Mouse (Mus musculus) retina, adult 2 months (tissue): ENCODE measurements around the gene Clip1.
A peak's percentile ranks its signal among the peaks of the same experiment; 100 is the strongest.

Experiments used
- DNase-seq: peaks from one replicate; pipeline ENCODE4 v3.0.0-alpha.2; 2012; ENCODE audit warnings: low read depth, low spot score

The Clip1 gene

DNA sequence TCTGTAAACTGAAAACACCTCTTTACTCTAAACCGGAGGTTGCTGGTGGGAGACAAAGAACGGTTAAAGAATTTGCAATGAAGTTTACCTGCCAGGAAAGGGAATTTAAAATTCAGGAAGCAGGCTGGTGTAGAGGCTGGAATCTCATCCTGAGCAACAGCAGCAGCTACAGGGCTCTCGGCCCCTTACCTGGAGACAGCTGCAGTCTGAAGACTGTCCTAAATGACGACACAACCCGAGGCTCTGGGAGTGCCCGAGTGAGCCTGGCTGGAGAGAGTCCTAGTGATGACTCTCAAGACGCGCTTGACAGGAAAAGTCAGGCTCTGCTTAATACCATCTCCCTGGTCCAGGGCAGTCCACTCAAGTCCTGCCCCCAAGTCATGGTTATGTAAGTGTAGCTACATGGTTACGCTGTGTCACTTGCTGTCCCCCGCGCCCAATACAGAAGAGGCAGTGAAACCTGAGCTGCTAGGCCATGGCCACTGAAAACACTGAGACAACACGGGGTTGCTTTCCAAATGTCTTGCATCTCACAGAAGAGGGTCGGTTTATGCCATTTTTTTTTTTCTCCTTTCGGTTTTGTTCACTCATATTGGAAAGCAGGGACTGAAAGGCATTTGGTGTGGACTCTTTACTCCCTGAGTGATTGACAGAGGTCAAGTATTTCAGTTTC lies 13.5 kb downstream of the Clip1 start:
- DNase-seq, result no peak

DNA sequence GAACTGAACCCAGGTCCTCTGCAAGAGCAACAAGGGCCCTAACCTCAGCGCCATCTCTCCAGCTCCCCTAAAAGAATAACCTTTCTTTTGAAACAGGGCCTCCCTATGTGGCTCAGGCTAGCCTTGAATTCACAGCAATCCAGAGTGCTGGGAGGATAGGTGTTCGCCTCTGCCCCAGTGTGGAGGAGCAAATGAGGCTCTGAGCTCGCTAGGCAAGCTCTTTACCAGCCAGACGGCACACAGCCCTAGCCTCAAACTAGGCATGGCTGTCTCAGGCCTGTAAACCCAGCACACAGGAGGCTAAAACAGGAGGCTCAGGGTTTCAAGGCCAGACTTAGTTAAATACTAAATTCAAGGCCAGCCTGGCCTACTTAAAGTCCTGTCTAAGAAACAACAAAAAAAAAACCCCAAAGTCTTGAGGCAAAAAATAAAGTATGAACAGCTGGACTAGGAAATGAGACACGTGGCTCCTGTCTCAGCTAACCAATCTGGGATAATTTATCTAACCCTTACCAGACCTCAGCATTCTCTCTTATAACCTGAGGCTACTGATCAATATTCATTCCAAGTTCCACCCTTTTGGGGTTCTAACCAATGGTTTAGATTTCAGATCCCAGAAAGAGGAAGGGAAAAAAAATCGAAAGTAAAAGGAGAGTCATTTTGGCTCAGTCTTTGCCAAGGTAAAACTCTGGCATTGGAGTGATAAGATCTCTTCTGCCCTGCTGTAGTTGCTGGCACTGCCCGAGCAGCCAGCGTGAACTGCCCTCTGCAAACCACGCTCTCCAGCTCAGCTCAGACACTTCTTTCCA lies 14.2 kb downstream of the Clip1 start:
- no peak for DNase-seq

DNA sequence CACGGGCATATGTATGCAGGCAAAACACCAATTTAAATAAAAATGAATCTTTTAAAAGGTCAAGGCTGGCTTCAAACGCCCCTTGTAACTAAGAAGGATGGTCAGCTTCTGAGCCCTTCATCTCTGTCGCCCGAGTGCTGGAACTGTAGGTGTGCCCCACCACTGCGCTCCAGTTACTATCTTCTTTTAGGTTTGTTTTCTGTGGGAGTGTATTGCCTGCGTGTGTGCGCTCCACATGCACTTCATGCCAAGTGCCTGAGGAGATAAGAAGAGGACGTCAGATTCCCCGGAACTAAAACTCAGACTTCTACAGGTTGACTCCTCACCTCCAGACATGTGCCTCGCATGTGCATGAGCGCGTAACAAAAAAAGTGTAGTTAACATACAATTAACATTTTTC lies 16.5 kb downstream of the Clip1 start:
- DNase-seq, result no peak

DNA sequence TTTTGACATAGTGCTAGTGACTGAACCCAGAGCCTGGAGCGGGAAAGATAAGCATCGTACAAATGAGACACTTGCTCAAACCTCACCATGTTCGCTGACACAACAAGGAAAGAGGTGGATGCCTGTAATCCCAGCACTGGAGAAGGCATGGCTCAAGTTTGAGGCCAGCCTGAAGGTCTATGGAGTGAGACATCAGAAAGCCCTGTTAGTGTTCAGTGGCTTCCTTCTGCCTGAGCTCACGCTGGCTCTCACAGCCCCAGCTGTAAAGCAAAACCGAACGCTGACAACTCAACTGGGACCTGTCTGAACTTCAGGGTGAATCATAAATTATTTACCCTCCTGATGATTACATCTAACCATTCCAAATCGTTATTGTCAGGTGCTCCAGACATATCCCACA lies 18.5 kb downstream of the Clip1 start:
- DNase-seq, result no peak

DNA sequence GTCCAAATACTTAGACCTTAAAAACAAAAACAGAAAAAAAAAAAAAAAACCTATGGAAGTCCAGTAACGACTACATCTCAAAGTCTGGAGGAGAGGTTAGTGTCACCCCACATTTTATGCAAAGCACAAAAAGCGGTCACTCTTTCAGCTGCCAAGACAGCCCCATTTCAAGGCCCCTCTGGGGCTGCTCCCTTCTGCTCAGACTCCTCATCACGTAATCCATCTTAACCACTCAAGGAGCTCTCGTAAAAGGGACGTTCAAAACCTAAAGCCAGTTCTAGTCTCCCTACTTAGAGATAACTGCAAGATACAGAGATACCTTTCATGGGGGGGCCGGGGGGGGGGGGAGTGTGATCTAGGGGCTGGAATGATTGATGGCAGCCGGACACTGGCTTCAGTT lies 20.1 kb downstream of the Clip1 start:
- no peak for DNase-seq

DNA sequence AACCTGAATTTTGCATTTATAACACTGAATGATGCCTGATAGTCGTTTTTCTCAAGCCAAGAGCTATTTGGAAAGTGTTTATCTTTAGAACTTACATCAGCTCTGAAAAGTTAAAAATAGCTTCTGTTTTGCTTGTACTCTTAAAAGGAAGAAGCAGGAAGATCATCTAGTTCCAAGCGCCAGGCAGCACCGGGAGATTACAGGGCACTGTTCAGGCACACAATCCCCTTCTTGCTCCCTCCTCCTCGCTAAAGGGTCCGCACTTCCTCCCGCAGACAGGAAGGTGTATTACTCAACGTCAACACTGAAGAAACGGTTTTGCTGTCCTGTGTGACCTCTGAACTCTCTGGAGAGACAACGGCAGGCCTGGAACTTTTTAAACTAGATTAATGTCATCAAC lies 22.4 kb downstream of the Clip1 start:
- no peak for DNase-seq

DNA sequence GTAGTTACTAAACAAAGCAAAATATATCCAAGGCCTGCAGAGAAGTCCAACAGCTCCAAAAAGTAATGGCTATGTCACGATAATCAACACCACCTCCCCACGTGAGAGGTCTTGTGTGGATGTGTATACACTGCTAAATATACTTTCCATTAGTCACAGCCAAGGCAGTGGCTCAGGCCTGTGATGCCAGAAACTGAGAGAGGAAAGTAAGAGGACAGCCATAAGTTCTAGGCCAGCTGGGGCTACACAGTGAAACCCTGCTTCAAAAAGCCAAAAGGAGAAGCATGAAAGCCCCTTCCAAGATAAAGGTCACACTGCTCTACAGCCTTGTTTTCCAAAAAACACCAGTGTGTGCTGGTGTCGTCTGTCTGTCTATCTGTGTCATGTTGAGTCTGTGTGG lies 22.8 kb downstream of the Clip1 start:
- no peak for DNase-seq

DNA sequence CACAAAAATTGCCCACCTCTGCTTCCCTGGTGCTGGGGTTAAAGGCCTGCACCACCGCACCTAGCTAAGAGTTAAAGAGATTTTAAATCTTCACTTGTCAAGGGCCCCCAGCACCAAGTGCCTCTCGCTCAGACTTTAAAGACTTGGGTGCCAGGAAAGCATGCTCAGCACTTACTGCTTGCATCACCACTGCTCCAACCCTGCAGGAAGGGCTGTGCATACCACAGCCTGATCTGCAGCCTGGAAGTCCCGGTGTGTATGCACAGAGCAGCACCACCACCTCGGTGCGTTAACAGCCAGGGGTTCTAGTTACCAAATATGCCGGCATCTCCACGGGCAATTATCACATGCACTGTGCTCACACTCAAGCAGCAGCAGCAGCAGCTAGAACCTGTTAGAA lies 26.8 kb downstream of the Clip1 start:
- no peak for DNase-seq

DNA sequence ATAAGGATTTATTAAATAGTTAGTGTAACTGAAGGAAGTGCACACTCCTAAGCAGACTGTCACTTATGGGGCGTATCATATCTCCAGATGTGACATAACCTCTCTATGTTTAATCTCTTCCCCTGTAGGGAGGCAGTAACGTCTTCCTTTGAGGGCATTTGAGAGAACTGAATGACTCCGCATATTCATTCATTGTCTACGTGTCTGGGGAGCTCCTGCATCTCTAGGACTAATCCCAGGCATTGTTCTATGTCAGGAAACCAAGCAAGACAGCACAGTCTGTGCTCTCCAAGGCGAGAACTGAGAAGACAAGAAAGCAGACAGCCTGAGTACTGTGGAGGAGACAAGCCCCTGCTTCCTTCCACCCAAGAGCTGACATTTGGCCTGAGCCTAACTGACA lies 29.5 kb downstream of the Clip1 start:
- DNase-seq, result no peak

DNA sequence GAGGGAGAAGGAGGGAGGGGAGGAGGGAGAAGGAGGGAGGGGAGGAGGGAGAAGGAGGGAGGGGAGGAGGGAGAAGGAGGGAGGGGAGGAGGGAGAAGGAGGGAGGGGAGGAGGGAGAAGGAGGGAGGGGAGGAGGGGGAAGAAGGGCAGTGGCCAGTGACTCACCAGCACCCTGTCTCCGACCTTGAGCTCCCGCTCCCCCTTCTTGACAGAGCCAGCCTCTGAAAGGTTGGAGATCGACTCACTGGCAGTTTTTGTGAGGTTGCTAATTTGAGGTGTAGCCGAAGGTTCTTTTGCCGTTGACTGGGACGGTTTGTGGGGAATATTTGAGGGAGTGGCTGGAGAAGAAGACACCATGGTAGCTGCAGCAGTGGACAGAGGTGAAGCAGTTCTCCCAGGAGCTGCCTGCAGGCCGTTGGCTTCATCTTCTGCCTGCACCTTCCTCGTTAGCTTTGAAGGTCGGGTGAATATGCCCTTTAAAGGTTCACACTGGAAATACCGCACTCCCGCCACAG lies 31.1 kb downstream of the Clip1 start:
- no peak for DNase-seq

DNA sequence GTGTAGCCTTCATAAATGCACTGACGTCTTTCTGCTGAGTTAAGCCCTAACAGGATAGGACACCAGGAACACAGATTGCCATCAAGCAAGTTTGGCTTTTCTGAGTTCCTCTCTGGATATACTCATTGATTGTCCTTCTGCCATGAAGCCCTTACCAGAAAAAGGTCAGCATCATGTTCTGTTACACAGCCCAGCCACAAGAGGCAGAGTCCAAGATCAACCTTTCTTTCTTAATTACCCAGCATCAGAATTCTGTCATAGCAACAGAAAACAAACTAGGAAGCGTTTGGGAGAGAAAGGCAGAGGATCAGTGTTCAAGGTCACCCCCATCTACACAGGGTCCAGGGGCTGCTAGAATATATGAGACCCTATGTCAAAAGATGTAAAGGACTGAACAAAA lies 33.6 kb downstream of the Clip1 start:
- DNase-seq, result no peak

DNA sequence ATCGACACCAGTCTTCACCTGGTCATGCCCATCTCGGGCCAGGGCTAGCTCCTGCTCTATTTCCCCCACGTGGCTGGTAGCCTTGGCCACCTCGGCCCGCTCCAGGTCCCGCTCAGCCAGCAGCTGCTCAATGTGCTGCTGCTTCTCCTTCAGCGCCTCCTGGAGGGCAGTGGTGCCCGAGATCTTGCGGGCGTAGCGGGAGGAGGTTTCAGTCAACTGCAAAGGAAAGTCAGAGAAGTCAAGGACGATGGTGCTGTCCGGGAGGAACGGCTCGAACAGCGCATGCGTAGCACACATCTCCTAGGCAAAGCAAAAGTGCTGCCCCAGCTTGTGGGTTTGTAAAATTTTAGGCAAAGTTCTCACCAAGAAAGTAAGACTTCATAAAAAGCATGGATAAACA lies 42.0 kb downstream of the Clip1 start:
- no peak for DNase-seq

DNA sequence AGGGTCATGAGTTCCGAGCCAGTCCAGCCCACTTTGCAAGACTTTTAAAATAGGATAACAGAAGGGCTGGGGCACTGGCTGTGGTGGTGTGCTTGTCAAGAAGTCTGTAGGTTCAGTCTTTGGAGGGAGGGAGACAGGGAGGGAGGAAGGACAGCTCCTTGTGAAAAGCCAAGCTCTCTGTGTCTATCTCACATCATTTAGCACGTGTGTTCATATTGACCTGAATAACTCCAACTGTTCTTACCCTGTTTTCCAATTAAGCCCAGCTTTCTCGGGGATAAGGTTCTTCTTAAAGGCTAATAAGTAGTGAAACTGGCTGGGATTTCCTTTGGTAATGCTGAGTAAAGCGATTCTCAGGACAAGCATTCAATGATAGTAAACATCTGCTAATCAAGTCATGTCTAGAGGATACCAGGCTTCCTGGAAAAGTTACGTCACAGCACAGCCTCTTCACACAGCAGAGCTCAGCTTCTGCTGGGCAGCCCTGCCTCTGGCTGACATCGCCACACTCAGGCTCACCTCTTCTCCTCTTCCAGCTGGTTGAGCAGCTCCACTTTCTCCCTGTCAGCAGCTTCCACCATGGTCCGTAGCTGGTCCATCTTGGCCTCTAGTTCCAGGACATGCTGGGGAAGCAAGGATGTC lies 43.0 kb downstream of the Clip1 start:
- DNase-seq, result no peak

DNA sequence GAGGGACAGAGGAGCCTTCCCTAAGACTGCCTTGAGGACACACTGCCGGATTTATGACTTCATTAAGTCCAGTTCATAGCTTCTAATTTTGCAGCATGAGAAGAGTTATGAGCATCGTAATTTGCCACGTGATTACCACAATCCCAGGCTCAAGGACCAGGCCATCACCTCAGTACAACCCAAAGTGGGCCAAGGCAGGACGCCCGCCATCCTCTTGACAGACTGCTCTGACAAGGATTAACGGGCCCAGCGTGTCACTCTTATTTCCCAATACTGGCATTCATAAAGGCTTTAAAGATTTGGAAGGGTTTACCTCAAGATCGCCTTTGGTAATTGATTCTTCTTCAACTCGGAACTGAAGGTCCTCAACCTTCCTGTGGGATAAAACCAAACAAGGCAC lies 44.2 kb downstream of the Clip1 start:
- DNase-seq, result no peak

DNA sequence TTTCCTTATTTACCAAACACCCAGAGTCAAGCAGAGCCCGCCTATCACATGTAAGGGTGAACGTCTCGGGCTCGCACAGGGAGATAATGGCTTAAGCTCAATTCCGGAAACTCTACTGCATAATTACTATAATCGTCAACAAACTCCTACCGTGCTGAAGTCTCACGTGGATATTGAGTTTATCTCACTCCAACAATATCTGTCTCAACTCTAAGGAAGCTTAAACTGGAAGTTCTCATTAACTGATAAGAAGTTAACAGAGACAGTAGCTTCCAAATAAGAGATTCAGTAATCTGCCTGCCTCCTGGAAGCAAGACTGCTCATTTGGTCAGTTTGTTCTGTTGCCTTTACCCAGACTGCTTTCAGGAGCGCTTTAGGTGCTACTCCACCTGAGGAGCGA lies 53.2 kb downstream of the Clip1 start:
- no peak for DNase-seq

DNA sequence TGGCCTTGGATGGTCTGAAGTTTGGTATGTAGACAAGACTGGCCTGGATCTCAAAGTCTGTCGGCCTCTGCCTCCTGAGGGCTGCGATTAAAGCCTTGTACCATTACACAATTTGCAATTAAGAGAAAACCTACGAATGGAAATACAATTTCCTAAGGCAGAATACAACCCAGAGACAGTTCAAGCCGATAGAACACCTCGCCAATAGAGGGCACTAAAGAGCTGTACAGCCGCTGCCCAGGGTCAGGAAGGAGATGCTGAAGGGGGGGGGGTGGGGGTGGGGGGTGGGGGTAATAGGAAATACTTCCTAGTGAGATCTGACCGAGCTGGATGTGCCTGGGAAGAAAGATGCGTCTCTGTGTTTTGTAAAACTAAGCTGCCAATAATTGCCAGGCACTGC lies 57.8 kb downstream of the Clip1 start:
- DNase-seq, result peak; percentile 58

DNA sequence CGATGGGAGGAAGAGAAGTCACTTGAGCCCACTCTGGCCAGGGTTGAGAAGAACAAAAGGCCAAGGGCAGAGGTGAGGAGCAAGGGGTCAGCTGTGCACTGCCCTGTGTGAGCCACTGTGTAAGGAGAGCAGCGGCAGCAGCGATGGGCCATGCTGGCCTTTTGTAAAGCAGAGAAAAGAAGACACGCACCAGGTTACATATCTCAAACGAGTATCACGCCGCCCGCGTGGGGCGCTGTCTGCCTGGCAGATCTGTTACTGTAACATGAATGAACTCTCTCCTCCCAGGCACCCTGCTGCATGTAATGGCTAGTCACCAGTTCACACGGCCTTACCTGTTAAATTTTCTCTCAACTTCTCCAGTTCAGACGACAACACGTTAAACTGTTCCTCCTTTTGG lies 62.0 kb downstream of the Clip1 start:
- no peak for DNase-seq

DNA sequence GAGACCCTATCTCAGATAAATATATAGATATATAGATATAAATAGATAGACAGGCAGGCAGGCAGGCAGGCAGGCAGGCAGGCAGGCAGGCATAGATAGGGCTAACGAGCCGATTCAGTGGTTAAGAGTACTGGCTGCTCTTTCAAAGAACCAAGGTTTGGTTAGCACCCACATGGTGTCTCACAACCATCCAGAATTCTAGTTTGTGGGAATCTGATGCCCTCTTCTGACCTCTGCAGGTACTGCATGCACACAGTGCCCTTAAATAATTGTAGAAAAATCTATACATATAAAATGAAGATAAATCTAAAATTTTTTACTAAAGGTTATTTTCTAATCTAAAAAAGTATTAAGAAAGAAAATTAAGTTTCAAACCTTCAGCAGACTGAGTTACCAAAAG lies 65.9 kb downstream of the Clip1 start:
- DNase-seq, result no peak

DNA sequence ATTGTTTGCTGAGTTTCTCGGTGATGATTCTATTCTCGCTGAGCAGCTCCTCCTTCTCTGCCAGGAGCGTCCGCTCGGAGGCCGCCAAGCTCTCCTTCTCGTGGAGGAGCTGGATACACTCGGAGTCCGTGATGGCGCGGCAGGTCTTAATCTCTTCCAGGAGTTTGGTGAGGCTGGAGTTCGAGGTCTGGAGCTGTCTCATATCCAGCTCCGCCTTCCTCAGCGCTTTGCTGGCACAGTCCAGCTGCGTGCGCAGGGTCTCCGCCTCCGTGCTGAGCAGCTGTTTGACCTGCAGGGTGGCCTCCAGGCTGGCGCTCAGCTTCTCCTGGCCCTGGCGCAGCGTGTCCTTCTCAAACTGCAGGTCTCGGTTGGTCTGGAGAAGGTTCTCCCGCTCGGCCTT lies 70.2 kb downstream of the Clip1 start:
- no peak for DNase-seq

DNA sequence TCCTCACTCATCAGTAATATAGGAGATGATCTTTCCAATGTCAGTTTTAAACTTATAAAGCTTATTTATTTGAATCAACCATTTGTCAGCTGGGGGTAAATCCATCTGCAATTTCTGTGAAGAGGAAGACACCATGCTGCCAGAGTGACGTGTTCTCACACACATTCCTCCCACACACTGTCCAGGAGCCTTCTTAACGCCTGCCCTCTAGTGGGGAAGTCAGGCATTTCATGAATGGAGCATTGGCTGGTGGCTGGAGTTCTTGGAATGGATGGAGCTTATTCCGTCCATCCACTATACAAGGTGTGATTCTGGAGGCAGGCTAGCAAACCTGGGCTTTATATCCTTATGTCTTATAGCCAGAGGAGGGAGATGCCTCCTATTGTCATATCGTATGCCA lies 74.6 kb downstream of the Clip1 start:
- DNase-seq, result peak; percentile 54

DNA sequence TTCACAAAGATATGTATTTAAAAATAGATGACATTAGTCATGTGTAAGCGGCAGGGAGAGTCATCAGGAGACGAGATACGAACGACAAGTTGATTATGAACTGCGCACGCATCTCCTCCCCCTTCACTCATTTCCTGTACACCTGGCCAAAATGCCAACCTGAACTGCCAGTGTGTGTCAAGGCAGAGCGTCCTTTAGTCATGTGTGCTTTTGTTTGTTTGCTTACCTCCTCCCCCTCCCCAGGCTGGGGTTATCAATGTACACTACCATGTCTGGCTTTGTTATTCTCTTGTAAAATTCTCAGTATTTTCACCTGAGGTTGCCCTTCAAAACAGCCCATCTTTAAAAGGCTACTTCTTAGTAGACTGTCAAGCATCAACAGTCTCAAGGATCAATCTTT lies 75.0 kb downstream of the Clip1 start:
- no peak for DNase-seq

DNA sequence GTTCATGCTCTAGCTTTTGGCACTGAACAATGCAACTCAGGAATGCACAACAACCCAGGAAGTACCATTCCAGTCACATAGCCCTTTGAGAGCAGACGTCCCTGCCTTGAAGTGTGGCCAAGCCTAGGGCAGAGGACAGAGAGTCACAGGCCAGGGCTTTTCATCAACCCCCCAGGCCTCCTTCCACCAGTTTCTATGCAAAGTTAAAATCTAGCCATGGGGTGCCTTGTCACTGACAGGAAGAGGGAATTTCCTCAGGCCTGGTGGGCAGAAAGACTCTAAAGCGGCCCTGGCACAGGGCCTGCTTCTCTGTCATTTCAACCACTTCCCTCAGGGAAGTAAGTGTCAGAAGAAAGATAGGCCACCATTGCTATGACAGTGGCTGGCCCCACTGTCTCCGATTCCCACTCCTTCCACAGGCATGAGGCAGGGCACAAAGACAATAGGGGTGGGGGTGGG lies 77.2 kb downstream of the Clip1 start:
- DNase-seq, result no peak

DNA sequence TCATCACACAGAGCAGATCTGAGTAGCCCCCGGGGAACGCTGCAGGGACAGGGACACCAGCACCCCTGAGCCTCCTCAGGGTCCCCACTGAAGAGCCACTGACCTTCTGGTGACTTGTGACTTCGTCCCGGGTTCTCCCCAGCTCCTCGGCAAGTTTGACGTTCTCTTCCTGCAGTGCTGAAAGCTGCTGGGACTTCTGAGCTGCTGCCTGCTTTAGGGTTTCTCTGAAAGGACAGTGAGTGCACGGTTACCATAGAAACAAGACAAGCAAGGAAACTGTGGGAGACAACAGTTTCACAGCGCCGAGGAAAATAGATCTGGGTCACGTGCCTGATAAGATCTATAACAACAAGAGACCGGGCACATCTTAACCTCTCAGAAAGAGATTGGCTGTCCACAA lies 80.9 kb downstream of the Clip1 start:
- no peak for DNase-seq
